Mouse (Mus musculus): Measurements from ENCODE around the gene Traf3.

- TF ChIP-seq POLR2A (IDR thresholded peaks at IDR 0.05; ENCODE audit: extremely low read depth, insufficient read depth, low read length) (no peak), CTCF (IDR thresholded peaks at IDR 0.05; ENCODE audit: low read depth, low read length) (no peak)
Observed at GRCm38 (mm10) chr12:111184476-111184875, 18.3 kb downstream of the Traf3 start, which contains the start of gene 4930595D18Rik.
